Mouse (Mus musculus): ENCODE measurements at regions not wholly inside any gene's neighbourhood (a gene's known extent, or its start where the extent isn't known, plus 50 kb on each side); places are given as distances from the start of the nearest gene placed in this dataset.
"Not testable (repeated sequence)": the region's sequence is repeated elsewhere in the genome, so short reads cannot be mapped to it uniquely, and the experiment has no call there.

GRCm38 (mm10) chr10:37873925-37874324 lies 735.2 kb upstream of the Marcks start:
- no peak for DNase-seq (ENCODE audit: low read depth)

- no peak for DNase-seq (ENCODE audit: low read depth)
These were observed 722.3 kb upstream of the Marcks start for GRCm38 (mm10) chr10:37861001-37861400.

- no peak for DNase-seq (ENCODE audit: low read depth)
These were observed 710.6 kb upstream of the Marcks start for GRCm38 (mm10) chr10:37849291-37849846.

- DNase-seq (ENCODE audit: low read depth): no peak
These were observed 704.1 kb upstream of the Marcks start for GRCm38 (mm10) chr10:37842820-37843219.

- DNase-seq (ENCODE audit: low read depth): no peak
These were observed 703.1 kb upstream of the Marcks start for GRCm38 (mm10) chr10:37841842-37842241.

GRCm38 (mm10) chr10:37837721-37838120 lies 699.0 kb upstream of the Marcks start:
- DNase-seq (ENCODE audit: low read depth): no peak

GRCm38 (mm10) chr10:37813026-37813425 lies 674.3 kb upstream of the Marcks start:
- no peak for DNase-seq (ENCODE audit: low read depth)

GRCm38 (mm10) chr10:37812405-37812851 lies 673.7 kb upstream of the Marcks start:
- DNase-seq (ENCODE audit: low read depth): no peak

- no peak for DNase-seq (ENCODE audit: low read depth)
These were observed 673.1 kb upstream of the Marcks start for GRCm38 (mm10) chr10:37811789-37812188.

GRCm38 (mm10) chr10:37803225-37803805 lies 664.6 kb upstream of the Marcks start:
- DNase-seq (ENCODE audit: low read depth): no peak

GRCm38 (mm10) chr10:37799397-37799796 lies 660.7 kb upstream of the Marcks start:
- DNase-seq (ENCODE audit: low read depth): no peak

GRCm38 (mm10) chr10:37798285-37798684 lies 659.6 kb upstream of the Marcks start:
- DNase-seq (ENCODE audit: low read depth): no peak

GRCm38 (mm10) chr10:37797701-37798100 lies 659.0 kb upstream of the Marcks start:
- no peak for DNase-seq (ENCODE audit: low read depth)

GRCm38 (mm10) chr10:37792878-37793277 lies 654.2 kb upstream of the Marcks start:
- DNase-seq (ENCODE audit: low read depth): no peak

- DNase-seq (ENCODE audit: low read depth): no peak
These were observed 649.3 kb upstream of the Marcks start for GRCm38 (mm10) chr10:37788049-37788448.

GRCm38 (mm10) chr10:37779383-37780302 lies 640.9 kb upstream of the Marcks start:
- no peak for DNase-seq (ENCODE audit: low read depth)

- DNase-seq (ENCODE audit: low read depth): no peak
These were observed 622.0 kb upstream of the Marcks start for GRCm38 (mm10) chr10:37760542-37761367.

GRCm38 (mm10) chr10:37741581-37741980 lies 602.9 kb upstream of the Marcks start:
- no peak for DNase-seq (ENCODE audit: low read depth)

- no peak for DNase-seq (ENCODE audit: low read depth)
These were observed 600.3 kb upstream of the Marcks start for GRCm38 (mm10) chr10:37739024-37739423.

GRCm38 (mm10) chr10:37725609-37726008 lies 586.9 kb upstream of the Marcks start:
- DNase-seq (ENCODE audit: low read depth): no peak

- DNase-seq (ENCODE audit: low read depth): not testable (repeated sequence)
These were observed 586.3 kb upstream of the Marcks start for GRCm38 (mm10) chr10:37724994-37725393.

- DNase-seq (ENCODE audit: low read depth): no peak
These were observed 582.0 kb upstream of the Marcks start for GRCm38 (mm10) chr10:37720748-37721147.

All from c-Kit-positive CD71-positive TER-119-negative erythroid progenitor cells, embryonic 14.5 days (primary cell).